Mouse (Mus musculus): ENCODE measurements around the gene Wwc1.

DNA sequence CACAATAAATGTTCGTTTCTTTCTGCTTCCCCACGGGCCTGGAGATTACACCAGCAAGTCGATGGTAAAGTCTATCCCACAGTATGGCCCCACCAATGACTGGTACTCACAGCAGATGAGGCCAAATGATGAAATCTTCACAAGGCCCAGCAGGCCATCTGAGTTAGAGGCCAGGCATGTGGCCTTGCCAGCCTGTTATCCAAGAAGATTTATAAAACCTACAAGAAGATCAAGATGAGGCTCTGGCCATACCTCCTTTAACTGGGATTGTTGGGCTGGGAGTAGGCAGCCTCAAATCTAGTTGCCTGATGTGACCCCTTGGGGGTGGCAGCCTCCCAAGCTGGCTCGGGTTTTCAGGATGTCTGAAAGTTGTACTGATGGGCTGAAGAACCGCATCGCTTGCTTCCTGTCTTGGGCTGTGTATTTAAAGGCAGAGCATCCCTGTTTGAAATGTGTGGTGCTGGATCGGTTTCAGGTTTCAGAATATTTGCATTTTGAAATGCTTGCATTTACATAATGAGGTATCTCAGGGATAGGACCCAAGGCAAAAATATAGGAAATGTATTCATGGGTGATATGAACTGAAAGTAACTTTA is 75.3 kb downstream of the Wwc1 start:
- TF ChIP-seq POLR2AphosphoS2 (IDR thresholded peaks at IDR 0.05; ENCODE audit: low read depth, low read length) (no peak), CTCF (conservative IDR thresholded peaks at IDR 0.05 in 1 of 2, IDR thresholded peaks at IDR 0.05 in 1 of 2; ENCODE audit: low read depth in 2 of 2, low read length in 2 of 2) (no peak), TCF12 (IDR thresholded peaks at IDR 0.05; ENCODE audit: low read depth, low read length) (no peak), POLR2A (IDR thresholded peaks at IDR 0.05; ENCODE audit: low read depth, low read length) (no peak), EP300 (IDR thresholded peaks at IDR 0.05; ENCODE audit: low read length) (no peak), MEF2A (IDR thresholded peaks at IDR 0.05; ENCODE audit: borderline replicate concordance, low read depth, low read length) (no peak), USF2 (conservative IDR thresholded peaks at IDR 0.05; ENCODE audit: low read depth, low read length) (no peak), MYC (IDR thresholded peaks at IDR 0.05; ENCODE audit: low read depth, low read length) (no peak)
